Mouse (Mus musculus): ENCODE data around the gene Arpc1a. TPM values are rescaled to one million over a fixed set of nuclear protein-coding genes. Genes with fewer than 3 reads are reported as not detected.
"Not testable (repeated sequence)": the region's sequence is repeated elsewhere in the genome, so short reads cannot be mapped to it uniquely, and the experiment has no call there.

Arpc1a gene
- total RNA-seq (2022), result 10 to 100 TPM; 59.9 to 67.2 (median 63.8) TPM

- peak; percentile 88 for DNase-seq (ENCODE audit: low spot score)
Observed at GRCm38 (mm10) chr5:145083632-145084451, at the start of gene Arpc1a, which contains the start of gene Kpna7. TSS of gene Arpc1a (plus strand) at chr5:145083830. TSS of gene Kpna7 (minus strand) at chr5:145084030.

- no peak for DNase-seq (ENCODE audit: low spot score)
Observed at GRCm38 (mm10) chr5:145041628-145042027, 42.0 kb upstream of the Arpc1a start.

- not testable (repeated sequence) for DNase-seq (ENCODE audit: low spot score)
Observed at GRCm38 (mm10) chr5:145042690-145043089, 40.9 kb upstream of the Arpc1a start, which contains the start of gene 1700018F24Rik. TSS of gene 1700018F24Rik (plus strand) at chr5:145042990.

GRCm38 (mm10) chr5:145054187-145054586 is 29.4 kb upstream of the Arpc1a start:
- DNase-seq (ENCODE audit: low spot score), result not testable (repeated sequence)

GRCm38 (mm10) chr5:145057907-145058306 is 25.7 kb upstream of the Arpc1a start:
- DNase-seq (ENCODE audit: low spot score), result no peak

GRCm38 (mm10) chr5:145058722-145059121 is 24.9 kb upstream of the Arpc1a start:
- DNase-seq (ENCODE audit: low spot score), result no peak

GRCm38 (mm10) chr5:145059524-145059923 is 24.1 kb upstream of the Arpc1a start:
- DNase-seq (ENCODE audit: low spot score), result no peak

- DNase-seq (ENCODE audit: low spot score), result no peak
Observed at GRCm38 (mm10) chr5:145064765-145065340, 18.8 kb upstream of the Arpc1a start.

- no peak for DNase-seq (ENCODE audit: low spot score)
Observed at GRCm38 (mm10) chr5:145068863-145069262, 14.8 kb upstream of the Arpc1a start.

GRCm38 (mm10) chr5:145069707-145070106 is 13.9 kb upstream of the Arpc1a start:
- peak; percentile 50 for DNase-seq (ENCODE audit: low spot score)

GRCm38 (mm10) chr5:145071342-145071741 is 12.3 kb upstream of the Arpc1a start:
- DNase-seq (ENCODE audit: low spot score), result no peak

- no peak for DNase-seq (ENCODE audit: low spot score)
Observed at GRCm38 (mm10) chr5:145075081-145075480, 8.5 kb upstream of the Arpc1a start.

GRCm38 (mm10) chr5:145081866-145082613 is 1.6 kb upstream of the Arpc1a start:
- no peak for DNase-seq (ENCODE audit: low spot score)

GRCm38 (mm10) chr5:145083201-145083600 is 429 bp upstream of the Arpc1a start:
- not testable (repeated sequence) for DNase-seq (ENCODE audit: low spot score)

GRCm38 (mm10) chr5:145084822-145085221 is 1.2 kb downstream of the Arpc1a start:
- DNase-seq (ENCODE audit: low spot score), result no peak

- DNase-seq (ENCODE audit: low spot score), result no peak
Observed at GRCm38 (mm10) chr5:145088186-145088585, 4.6 kb downstream of the Arpc1a start.

- DNase-seq (ENCODE audit: low spot score), result no peak
Observed at GRCm38 (mm10) chr5:145089878-145090277, 6.2 kb downstream of the Arpc1a start.

- DNase-seq (ENCODE audit: low spot score), result no peak
Observed at GRCm38 (mm10) chr5:145096195-145096594, 12.6 kb downstream of the Arpc1a start.

- no peak for DNase-seq (ENCODE audit: low spot score)
Observed at GRCm38 (mm10) chr5:145098340-145098821, 14.8 kb downstream of the Arpc1a start.

- no peak for DNase-seq (ENCODE audit: low spot score)
Observed at GRCm38 (mm10) chr5:145100960-145101359, 17.3 kb downstream of the Arpc1a start.

GRCm38 (mm10) chr5:145101451-145101850 is 17.8 kb downstream of the Arpc1a start:
- DNase-seq (ENCODE audit: low spot score), result not testable (repeated sequence)

GRCm38 (mm10) chr5:145102706-145103105 is 19.1 kb downstream of the Arpc1a start:
- no peak for DNase-seq (ENCODE audit: low spot score)
